Comparison of ENCODE assay signal across 8 mouse cellular contexts in genomic region chr7:102243870-102244269, GRCm38 (mm10). TPM values are rescaled to one million over a fixed set of nuclear protein-coding genes. Genes with fewer than 3 reads are reported as not detected.
DNase-seq lines count a peak whose midpoint lies in the region; ATAC-seq and TF ChIP-seq lines count a peak whose summit lies in the region.
"Had no signal": no experiment of that assay in that cellular context is flagged by ENCODE, and none has a peak within 500 bp of the region (broad histone marks: within the 10 kb centered on the region; RNA-seq: fewer than 3 reads in every experiment).

No protein-coding gene starts in this region.

- peaks cover 6% of the 10 kb centered on the region; the same call in 1 of the 2 replicates for H3K36me3 ChIP-seq in stomach, postnatal 0 days (ENCODE audit: control insufficient read depth, insufficient read depth, low read length)
- H3K36me3 ChIP-seq in hindbrain, embryonic 12.5 days: peaks cover 27% of the 10 kb centered on the region

- WGBS in lung, adult 2 months: 48% methylated on average over 2 of the region's 2 CpGs
- WGBS in stomach, postnatal 0 days: 75% methylated on average over 2 of the region's 2 CpGs
- WGBS in hindbrain, embryonic 12.5 days: 88% methylated on average over 2 of the region's 2 CpGs

- peak; percentile 32 to 49 for DNase-seq in spleen, adult 18-20 months
- no peak for DNase-seq in spleen, adult 12 weeks (ENCODE audit: low spot score)
- peak; percentile 44 for DNase-seq in lung, adult 2 months
- no peak for DNase-seq in stomach, postnatal 0 days (ENCODE audit: low spot score)
- DNase-seq in left cerebral cortex, postnatal 14 days (ENCODE audit: low spot score in 2 of 2): no peak

- H3K27me3 ChIP-seq in stomach, postnatal 0 days (ENCODE audit: control insufficient read depth, insufficient read depth, low read length): no peaks in the 10 kb centered on the region
- H3K27me3 ChIP-seq in hindbrain, embryonic 12.5 days: no peaks in the 10 kb centered on the region
- H3K27me3 ChIP-seq: hindbrain, embryonic 15.5 days had no signal

- H3K9ac ChIP-seq in stomach, postnatal 0 days (ENCODE audit: low read length): no peak overlapping the region
- H3K9ac ChIP-seq in hindbrain, embryonic 12.5 days: no peak overlapping the region
- H3K9ac ChIP-seq: hindbrain, embryonic 15.5 days had no signal

- no peak for TF ChIP-seq EP300 in stomach, postnatal 0 days (optimal IDR thresholded peaks at IDR 0.05)

- H3K4me1 ChIP-seq in lung, adult 2 months (ENCODE audit: control insufficient read depth, insufficient read depth, low read length): peaks cover 72% of the 10 kb centered on the region
- peaks cover 20% of the 10 kb centered on the region for H3K4me1 ChIP-seq in stomach, postnatal 0 days (replicated peaks; ENCODE audit: control insufficient read depth, insufficient read depth)
- H3K4me1 ChIP-seq in hindbrain, embryonic 12.5 days: peaks cover 28% of the 10 kb centered on the region

- H3K9me3 ChIP-seq in stomach, postnatal 0 days (ENCODE audit: control insufficient read depth, low read length): no peaks in the 10 kb centered on the region
- no peaks in the 10 kb centered on the region for H3K9me3 ChIP-seq in hindbrain, embryonic 12.5 days (replicated peaks)
- H3K9me3 ChIP-seq: hindbrain, embryonic 15.5 days had no signal

- ATAC-seq in hematopoietic stem cell, adult 5-6 weeks (replicated peaks in 1 of 2; ENCODE audit: insufficient read depth in 1 of 2, low FRiP score in 2 of 2, low TSS enrichment in 1 of 2, low read depth in 1 of 2, poor library complexity in 2 of 2, severe bottlenecking in 2 of 2): peak; percentile 41 to 55; a peak in 3 of 4 replicates
- ATAC-seq in stomach, postnatal 0 days (ENCODE audit: low FRiP score, low TSS enrichment): no peak
- ATAC-seq in hindbrain, embryonic 12.5 days (ENCODE audit: low FRiP score): no peak

- TF ChIP-seq POLR2A in lung, adult 2 months (IDR thresholded peaks at IDR 0.05; ENCODE audit: borderline replicate concordance, extremely low read depth, low read depth, low read length): no peak

- no peak for TF ChIP-seq CTCF in lung, adult 2 months (IDR thresholded peaks at IDR 0.05; ENCODE audit: insufficient read depth, low read length)
- no peak for TF ChIP-seq CTCF in stomach, postnatal 0 days (IDR thresholded peaks at IDR 0.05; ENCODE audit: low read depth)

- H3K4me3 ChIP-seq in lung, adult 2 months (replicated peaks; ENCODE audit: extremely low read depth, low read depth, low read length): no peak overlapping the region
- H3K4me3 ChIP-seq in stomach, postnatal 0 days (ENCODE audit: low read depth, low read length): no peak overlapping the region
- H3K4me3 ChIP-seq in hindbrain, embryonic 12.5 days: no peak overlapping the region
- H3K4me3 ChIP-seq: hindbrain, embryonic 15.5 days had no signal

- H3K27ac ChIP-seq in stomach, postnatal 0 days (replicated peaks): peak overlapping the region; percentile 73; the same call in 1 of the 2 replicates
- H3K27ac ChIP-seq in hindbrain, embryonic 12.5 days: no peak overlapping the region
- H3K27ac ChIP-seq: hindbrain, embryonic 15.5 days had no signal

- H3K4me2 ChIP-seq in stomach, postnatal 0 days (replicated peaks; ENCODE audit: low read depth): no peak overlapping the region
- no peak overlapping the region for H3K4me2 ChIP-seq in hindbrain, embryonic 12.5 days (replicated peaks)
- H3K4me2 ChIP-seq: hindbrain, embryonic 15.5 days had no signal

- intact Hi-C loops in left cerebral cortex, postnatal 14 days (cut with DNase I): loop anchor here (10.0 kb wide), 1 partner anchor 589 kb away; no protein-coding TSS in a partner anchor

RNA-seq across cellular contexts. Expression of gene Rhog, which starts 12.0 kb away (rescaled TPM):
- 34.9 and 35.8 TPM in 2 replicates for total RNA-seq in hematopoietic stem cell, adult 5-6 weeks (2017)
- 101 and 113 TPM in 2 replicates for polyA plus RNA-seq in lung, adult 2 months (2012; rRNA removed)
- polyA plus RNA-seq in stomach, postnatal 0 days (2015; fragmentation: Nextera tagmentation; extraction: Ambion mirVana): 52.1 and 53.1 TPM in 2 replicates
- 10 to 100 TPM; 19.5 to 26.0 TPM for total RNA-seq in left cerebral cortex, postnatal 14 days (2021)
- polyA plus RNA-seq in hindbrain, embryonic 12.5 days (2016; fragmentation: Nextera tagmentation; extraction: Ambion mirVana): 29.8 and 29.9 TPM in 2 replicates

RNA-seq across cellular contexts. Expression of gene Stim1, which starts 23.7 kb away (rescaled TPM):
- total RNA-seq in hematopoietic stem cell, adult 5-6 weeks (2017): 31.1 and 38.0 TPM in 2 replicates
- polyA plus RNA-seq in lung, adult 2 months (2012; rRNA removed): 74.0 and 78.7 TPM in 2 replicates
- 26.4 and 29.5 TPM in 2 replicates for polyA plus RNA-seq in stomach, postnatal 0 days (2015; fragmentation: Nextera tagmentation; extraction: Ambion mirVana)
- 10 to 100 TPM; 84.7 to 88.7 TPM for total RNA-seq in left cerebral cortex, postnatal 14 days (2021)
- 14.8 and 17.1 TPM in 2 replicates for polyA plus RNA-seq in hindbrain, embryonic 12.5 days (2016; fragmentation: Nextera tagmentation; extraction: Ambion mirVana)

RNA-seq across cellular contexts. Expression of gene Pgap2, which starts 33.9 kb away (rescaled TPM):
- 35.2 and 48.2 TPM in 2 replicates for total RNA-seq in hematopoietic stem cell, adult 5-6 weeks (2017)
- 147 and 180 TPM in 2 replicates for polyA plus RNA-seq in lung, adult 2 months (2012; rRNA removed)
- 88.2 and 89.6 TPM in 2 replicates for polyA plus RNA-seq in stomach, postnatal 0 days (2015; fragmentation: Nextera tagmentation; extraction: Ambion mirVana)
- 10 to 100 TPM; 26.3 to 27.6 TPM for total RNA-seq in left cerebral cortex, postnatal 14 days (2021)
- 57.1 and 61.0 TPM in 2 replicates for polyA plus RNA-seq in hindbrain, embryonic 12.5 days (2016; fragmentation: Nextera tagmentation; extraction: Ambion mirVana)

RNA-seq across cellular contexts. Expression of gene Nup98, which starts 33.9 kb away (rescaled TPM):
- 55.3 and 58.8 TPM in 2 replicates for total RNA-seq in hematopoietic stem cell, adult 5-6 weeks (2017)
- polyA plus RNA-seq in lung, adult 2 months (2012; rRNA removed): 14.2 and 17.8 TPM in 2 replicates
- polyA plus RNA-seq in stomach, postnatal 0 days (2015; fragmentation: Nextera tagmentation; extraction: Ambion mirVana): 12.1 and 12.3 TPM in 2 replicates
- total RNA-seq in left cerebral cortex, postnatal 14 days (2021): 10 to 100 TPM; 32.2 to 37.2 TPM
- 42.0 and 42.3 TPM in 2 replicates for polyA plus RNA-seq in hindbrain, embryonic 12.5 days (2016; fragmentation: Nextera tagmentation; extraction: Ambion mirVana)

Comparison
In these comparisons a context has a peak if more than half of its experiments do, and no peak if none do; other contexts are left out.
1. DNase-seq: peak in spleen, adult 18-20 months (2 of 2) and lung, adult 2 months (single experiment); none in spleen, adult 12 weeks (single experiment), stomach, postnatal 0 days (single experiment) and left cerebral cortex, postnatal 14 days (0 of 2).
2. ATAC-seq: peak in hematopoietic stem cell, adult 5-6 weeks (2 of 2); none in stomach, postnatal 0 days (single experiment) and hindbrain, embryonic 12.5 days (single experiment).